Mouse (Mus musculus) urinary bladder, postnatal 10 days (tissue): ENCODE measurements around the gene Pla2g3.
A peak's percentile ranks its signal among the peaks of the same experiment; 100 is the strongest.

Experiments
- DNase-seq: peaks from one replicate; pipeline ENCODE4 v3.0.0; 2022; ENCODE audit warnings: low spot score

The Pla2g3 gene

GRCm38 (mm10) chr11:3538341-3538740, 50.3 kb downstream of the Pla2g3 start:
- no peak for DNase-seq

GRCm38 (mm10) chr11:3539111-3539825, 51.2 kb downstream of the Pla2g3 start:
- peak; percentile 79 for DNase-seq

- DNase-seq = no peak
These were observed 51.7 kb downstream of the Pla2g3 start for GRCm38 (mm10) chr11:3539826-3540196.

- no peak for DNase-seq
These were observed 52.5 kb downstream of the Pla2g3 start, which contains the start of gene Smtn for GRCm38 (mm10) chr11:3540451-3541085. Gene Smtn (minus strand): TSS chr11:3540612.

GRCm38 (mm10) chr11:3541932-3542331, 53.8 kb downstream of the Pla2g3 start:
- no peak for DNase-seq

GRCm38 (mm10) chr11:3543001-3543400, 54.9 kb downstream of the Pla2g3 start:
- no peak for DNase-seq

- no peak for DNase-seq
These were observed 56.3 kb downstream of the Pla2g3 start for GRCm38 (mm10) chr11:3544409-3544808.

- no peak for DNase-seq
These were observed 57.6 kb downstream of the Pla2g3 start for GRCm38 (mm10) chr11:3545531-3546241.

- DNase-seq = no peak
These were observed 58.1 kb downstream of the Pla2g3 start for GRCm38 (mm10) chr11:3546242-3546562.

GRCm38 (mm10) chr11:3547047-3547446, 59.0 kb downstream of the Pla2g3 start:
- DNase-seq = no peak

- no peak for DNase-seq
These were observed 59.9 kb downstream of the Pla2g3 start for GRCm38 (mm10) chr11:3547969-3548368.

GRCm38 (mm10) chr11:3548564-3549295, 60.6 kb downstream of the Pla2g3 start:
- no peak for DNase-seq
